Mouse (Mus musculus): ENCODE results near the gene Zfp277. TPM values are rescaled to one million over a fixed set of nuclear protein-coding genes. Genes with fewer than 3 reads are reported as not detected.

The Zfp277 gene
- total and polyA plus RNA-seq, 2 experiments from 2014 or later = 24.6 to 31.1 TPM

DNA sequence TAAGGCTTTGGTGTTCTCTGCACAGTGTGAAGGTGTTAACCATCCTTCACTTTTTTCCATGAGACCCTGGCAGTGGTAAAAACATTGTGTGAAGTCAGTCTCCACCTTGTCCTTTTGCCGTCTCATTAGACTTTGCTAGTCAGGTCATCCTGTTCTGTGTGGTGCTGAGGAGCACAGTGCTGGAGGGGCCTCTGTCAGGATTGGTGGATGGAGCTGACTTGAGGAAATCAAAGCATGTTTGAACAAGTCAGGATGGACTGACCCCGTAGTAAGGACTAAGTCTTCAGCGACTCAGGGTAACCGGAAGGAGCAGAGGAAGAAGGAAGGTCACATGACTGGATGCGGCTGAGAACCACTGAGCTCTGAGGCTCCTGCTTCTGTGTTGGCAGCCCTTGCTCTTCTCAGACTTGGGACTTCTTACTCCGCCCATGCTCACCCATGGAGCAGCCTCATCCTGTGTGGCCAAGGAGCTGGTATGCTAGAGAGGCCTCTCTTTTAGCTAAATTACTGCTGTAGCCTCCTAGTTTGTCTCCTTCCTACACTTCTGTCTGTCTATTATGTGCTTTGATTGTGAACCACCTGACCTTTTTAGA lies 14.1 kb upstream of the Zfp277 start:
- H3K27ac ChIP-seq = peak overlapping the region; percentile 28; the same call in 1 of the 2 replicates
- H3K4me2 ChIP-seq (ENCODE audit: low read depth, low read length) = no peak overlapping the region
- 77% methylated on average over 6 of the region's 6 CpGs for whole genome bisulfite sequencing
- H3K27me3 ChIP-seq (ENCODE audit: insufficient read depth, low read length) = no peaks in the 10 kb centered on the region
- no peak overlapping the region for H3K9ac ChIP-seq (replicated peaks; ENCODE audit: low read length)
- no peak for ATAC-seq
- no peak for DNase-seq (ENCODE audit: low spot score)
- H3K36me3 ChIP-seq (ENCODE audit: insufficient read depth, low read length) = no peaks in the 10 kb centered on the region
- H3K9me3 ChIP-seq (ENCODE audit: low read length) = no peaks in the 10 kb centered on the region
- H3K4me3 ChIP-seq (ENCODE audit: low read length) = no peak overlapping the region
- TF ChIP-seq CTCF (IDR thresholded peaks at IDR 0.05; ENCODE audit: low read depth) = no peak
- peaks cover 19% of the 10 kb centered on the region for H3K4me1 ChIP-seq (ENCODE audit: insufficient read depth, low read length)

DNA sequence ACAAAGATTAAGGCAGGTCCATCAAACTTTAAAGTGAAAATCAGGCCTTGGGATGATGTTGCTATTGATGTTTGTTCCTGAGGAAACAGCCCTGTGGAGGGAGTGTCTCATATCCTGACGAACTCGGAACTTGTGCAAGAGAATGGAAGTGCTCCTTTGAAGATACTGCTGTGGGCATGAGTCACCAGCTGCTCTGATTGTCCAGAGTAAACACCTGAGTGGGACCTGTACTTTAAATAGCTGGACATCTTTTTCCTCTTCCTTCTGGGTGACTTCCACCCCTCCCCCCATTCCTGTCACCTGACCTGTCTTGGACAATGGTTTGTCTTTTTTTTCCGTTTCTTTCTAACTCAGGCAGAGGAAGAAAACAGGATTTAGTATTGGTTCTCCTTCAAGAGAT lies 13.3 kb upstream of the Zfp277 start:
- H3K4me3 ChIP-seq (ENCODE audit: low read length) = no peak overlapping the region
- ATAC-seq (no peak), DNase-seq (ENCODE audit: low spot score) (no peak)
- H3K9ac ChIP-seq (replicated peaks; ENCODE audit: low read length) = no peak overlapping the region
- no peaks in the 10 kb centered on the region for H3K36me3 ChIP-seq (ENCODE audit: insufficient read depth, low read length)
- H3K9me3 ChIP-seq (ENCODE audit: low read length) = no peaks in the 10 kb centered on the region
- no peak overlapping the region for H3K4me2 ChIP-seq (ENCODE audit: low read depth, low read length)
- no peak overlapping the region for H3K27ac ChIP-seq
- WGBS = 76% methylated on average over 3 of the region's 3 CpGs
- no peak for TF ChIP-seq CTCF (IDR thresholded peaks at IDR 0.05; ENCODE audit: low read depth)
- no peaks in the 10 kb centered on the region for H3K27me3 ChIP-seq (ENCODE audit: insufficient read depth, low read length)
- peaks cover 11% of the 10 kb centered on the region for H3K4me1 ChIP-seq (ENCODE audit: insufficient read depth, low read length)

DNA sequence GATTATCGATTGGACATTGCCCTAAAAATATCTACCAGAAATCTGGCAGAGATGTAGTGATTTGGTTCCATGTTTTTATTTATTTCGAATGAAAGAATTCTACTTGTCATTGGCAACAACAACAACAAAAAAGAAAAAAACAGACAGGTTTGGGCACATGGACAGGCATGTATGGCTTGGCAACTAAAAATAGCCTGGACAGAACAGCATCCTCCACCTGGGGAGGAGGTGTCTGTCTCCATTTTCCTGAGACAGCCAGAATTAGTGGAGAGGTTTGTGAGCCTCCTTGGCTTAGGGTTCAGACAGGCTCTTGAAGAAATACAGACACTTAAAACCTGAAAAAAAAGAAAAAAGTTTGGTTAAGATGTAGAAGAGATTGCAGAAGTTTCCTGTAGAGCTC lies 10.8 kb upstream of the Zfp277 start:
- no peak overlapping the region for H3K4me3 ChIP-seq (ENCODE audit: low read length)
- no peaks in the 10 kb centered on the region for H3K36me3 ChIP-seq (ENCODE audit: insufficient read depth, low read length)
- no peak overlapping the region for H3K27ac ChIP-seq
- no peak overlapping the region for H3K9ac ChIP-seq (replicated peaks; ENCODE audit: low read length)
- no peaks in the 10 kb centered on the region for H3K9me3 ChIP-seq (ENCODE audit: low read length)
- DNase-seq (ENCODE audit: low spot score) = no peak
- WGBS = 93% methylated on average over 2 of the region's 2 CpGs
- TF ChIP-seq CTCF (IDR thresholded peaks at IDR 0.05; ENCODE audit: low read depth) = no peak
- H3K4me2 ChIP-seq (ENCODE audit: low read depth, low read length) = no peak overlapping the region
- H3K4me1 ChIP-seq (ENCODE audit: insufficient read depth, low read length) = no peaks in the 10 kb centered on the region
- no peaks in the 10 kb centered on the region for H3K27me3 ChIP-seq (ENCODE audit: insufficient read depth, low read length)
- ATAC-seq = no peak

- Histone ChIP-seq H3K9ac (replicated peaks; ENCODE audit: low read length) (no peak overlapping the region), H3K4me1 (ENCODE audit: insufficient read depth, low read length) (no peaks in the 10 kb centered on the region), H3K4me2 (ENCODE audit: low read depth, low read length) (0 out of 2 replicates have a peak overlapping the region, but pooled peaks have one; percentile 0), H3K27ac (no peak overlapping the region), H3K27me3 (ENCODE audit: insufficient read depth, low read length) (no peaks in the 10 kb centered on the region), H3K36me3 (ENCODE audit: insufficient read depth, low read length) (no peaks in the 10 kb centered on the region), H3K9me3 (ENCODE audit: low read length) (no peaks in the 10 kb centered on the region), H3K4me3 (ENCODE audit: low read length) (no peak overlapping the region)
- DNase-seq (ENCODE audit: low spot score) (no peak), ATAC-seq (no peak)
- WGBS = 89% methylated on average over 9 of the region's 9 CpGs
- TF ChIP-seq CTCF (IDR thresholded peaks at IDR 0.05; ENCODE audit: low read depth) = no peak
Observed at GRCm38 (mm10) chr12:40449119-40449795, 3.6 kb upstream of the Zfp277 start.

DNA sequence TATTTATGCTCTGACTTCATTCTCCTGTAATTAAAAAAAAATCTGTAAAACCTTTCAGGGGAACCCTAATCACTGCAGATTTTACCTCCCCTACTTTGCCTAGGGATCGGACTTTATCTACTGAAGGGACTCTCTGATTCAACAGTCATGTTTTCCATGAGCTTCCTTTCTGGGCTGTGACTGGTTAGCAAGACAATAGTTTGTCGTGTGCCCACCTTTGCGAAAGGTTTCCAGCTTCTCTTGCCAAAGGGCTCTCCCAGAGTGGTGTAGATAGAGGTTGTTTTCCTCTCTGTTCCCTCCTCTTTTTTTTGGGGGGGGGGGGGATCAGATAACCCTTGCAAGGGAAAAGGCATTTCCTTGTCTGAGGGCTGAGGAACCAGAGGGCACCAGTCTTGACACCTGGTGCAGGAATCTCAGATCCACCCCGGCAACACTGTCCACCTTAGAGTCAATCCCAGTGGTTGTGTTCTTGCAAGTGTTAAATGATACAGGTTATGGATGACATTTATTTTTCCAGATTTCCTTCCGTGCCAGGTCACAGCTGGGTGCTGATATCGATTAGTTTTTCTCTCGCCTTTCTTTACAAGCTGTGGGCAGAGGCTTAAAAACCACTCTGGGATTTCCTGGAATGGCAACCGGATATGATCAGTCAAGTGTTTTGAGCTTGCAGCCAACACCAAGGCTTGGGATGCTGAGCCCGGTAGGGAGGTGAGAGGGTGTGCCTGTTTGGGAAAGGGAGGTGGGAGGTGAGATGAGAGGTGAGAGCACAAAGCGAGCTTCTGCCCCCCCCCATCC lies 2.1 kb upstream of the Zfp277 start:
- ATAC-seq (no peak), DNase-seq (ENCODE audit: low spot score) (peak; percentile 46)
- Histone ChIP-seq H3K9ac (replicated peaks; ENCODE audit: low read length) (peak overlapping the region; percentile 69), H3K9me3 (ENCODE audit: low read length) (no peaks in the 10 kb centered on the region), H3K4me1 (ENCODE audit: insufficient read depth, low read length) (no peaks in the 10 kb centered on the region), H3K27ac (peak overlapping the region; percentile 87; the same call in 1 of the 2 replicates), H3K36me3 (ENCODE audit: insufficient read depth, low read length) (no peaks in the 10 kb centered on the region), H3K4me3 (ENCODE audit: low read length) (peak overlapping the region; percentile 75), H3K27me3 (ENCODE audit: insufficient read depth, low read length) (no peaks in the 10 kb centered on the region), H3K4me2 (ENCODE audit: low read depth, low read length) (peak overlapping the region; percentile 76)
- no peak for TF ChIP-seq CTCF (IDR thresholded peaks at IDR 0.05; ENCODE audit: low read depth)
- WGBS = 8% methylated on average over 10 of the region's 10 CpGs

DNA sequence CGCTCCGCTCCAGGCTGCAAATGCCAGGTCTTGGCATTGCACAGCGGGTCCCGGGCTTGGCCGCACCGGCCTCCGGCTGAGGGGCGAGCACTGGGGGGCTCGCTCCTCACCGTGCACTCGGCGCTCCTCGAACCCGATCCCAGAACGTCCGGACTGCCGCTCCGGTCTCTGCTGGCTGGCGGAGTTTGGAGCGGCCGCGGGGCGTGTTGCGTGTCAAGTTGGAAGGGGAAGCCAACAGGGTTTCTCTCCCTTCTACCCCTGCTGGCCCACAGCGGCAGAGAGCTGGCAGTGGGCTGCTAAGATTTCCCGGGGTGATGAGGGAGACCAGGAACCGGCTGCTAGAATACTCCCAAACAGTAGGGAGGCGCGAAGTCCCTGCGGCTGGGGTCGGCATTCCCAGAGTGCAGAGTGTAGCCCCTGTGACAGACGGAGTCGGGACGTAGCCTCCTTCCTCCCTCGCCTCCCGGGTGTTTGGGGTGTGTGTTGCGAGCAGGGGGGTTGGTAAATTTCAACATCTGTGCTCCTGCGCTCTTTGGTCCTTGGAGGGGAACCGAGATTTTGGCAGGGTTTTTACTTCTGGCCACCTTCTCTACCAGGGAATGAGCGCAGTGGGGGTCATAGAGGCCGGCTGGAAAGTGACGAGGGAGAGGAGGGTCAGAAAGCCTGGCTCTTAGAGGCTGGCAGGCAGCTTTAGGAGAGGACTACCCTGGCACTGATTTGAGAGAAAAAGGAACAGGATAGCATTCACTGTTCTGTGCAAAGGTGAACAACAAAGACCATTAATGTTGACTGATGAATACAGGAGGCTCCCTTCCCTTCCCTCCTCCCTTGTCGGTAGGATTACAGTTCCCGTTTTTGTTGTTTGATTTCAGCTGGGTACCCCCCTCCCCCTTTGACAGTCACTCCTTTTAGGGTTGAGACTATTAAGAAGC lies 1.0 kb upstream of the Zfp277 start:
- TF ChIP-seq CTCF (IDR thresholded peaks at IDR 0.05; ENCODE audit: low read depth) = no peak; the same call in 1 of the 2 replicates
- H3K9me3 ChIP-seq (ENCODE audit: low read length) = no peaks in the 10 kb centered on the region
- peak overlapping the region; percentile 75 for H3K4me3 ChIP-seq (ENCODE audit: low read length)
- DNase-seq (ENCODE audit: low spot score) (peak; percentile 58), ATAC-seq (peak; percentile 8)
- peak overlapping the region; percentile 76 for H3K4me2 ChIP-seq (ENCODE audit: low read depth, low read length)
- peak overlapping the region; percentile 69 for H3K9ac ChIP-seq (replicated peaks; ENCODE audit: low read length)
- H3K36me3 ChIP-seq (ENCODE audit: insufficient read depth, low read length) = no peaks in the 10 kb centered on the region
- peak overlapping the region; percentile 87 for H3K27ac ChIP-seq
- H3K4me1 ChIP-seq (ENCODE audit: insufficient read depth, low read length) = no peaks in the 10 kb centered on the region
- 0% methylated on average over 44 of the region's 44 CpGs for WGBS
- H3K27me3 ChIP-seq (ENCODE audit: insufficient read depth, low read length) = no peaks in the 10 kb centered on the region
